ENCODE assay signal across 9 mouse cellular contexts in genomic region chr14:56775416-56775815, GRCm38 (mm10). TPM values are rescaled to one million over a fixed set of nuclear protein-coding genes. Genes with fewer than 3 reads are reported as not detected.
DNase-seq lines count a peak whose midpoint lies in the region; ATAC-seq and TF ChIP-seq lines count a peak whose summit lies in the region.
"Had no signal": no experiment of that assay in that cellular context is flagged by ENCODE, and none has a peak within 500 bp of the region (broad histone marks: within the 10 kb centered on the region; RNA-seq: fewer than 3 reads in every experiment).

No protein-coding gene starts in this region.

- ATAC-seq in kidney, embryonic 14.5 days (ENCODE audit: low FRiP score, low TSS enrichment), result no peak
- ATAC-seq in embryonic facial prominence, embryonic 13.5 days (ENCODE audit: insufficient number of reproducible peaks, insufficient read depth, low FRiP score, low TSS enrichment, low read depth), result no peak
- no peak for ATAC-seq in intestine, embryonic 15.5 days

- TF ChIP-seq POLR2A in myocyte (IDR thresholded peaks at IDR 0.05; ENCODE audit: insufficient read length, low read depth), result no peak

- H3K27ac ChIP-seq in kidney, embryonic 14.5 days (ENCODE audit: low read depth, low read length), result no peak overlapping the region
- H3K27ac ChIP-seq in embryonic facial prominence, embryonic 13.5 days, result no peak overlapping the region
- no peak overlapping the region for H3K27ac ChIP-seq in intestine, embryonic 15.5 days

- H3K4me1 ChIP-seq in kidney, embryonic 14.5 days (ENCODE audit: control insufficient read depth, insufficient read depth, low read length), result peaks cover 20% of the 10 kb centered on the region
- peaks cover 17% of the 10 kb centered on the region for H3K4me1 ChIP-seq in embryonic facial prominence, embryonic 13.5 days
- H3K4me1 ChIP-seq in intestine, embryonic 15.5 days (replicated peaks), result peaks cover 14% of the 10 kb centered on the region; the same call in 1 of the 2 replicates

- H3K27me3 ChIP-seq in kidney, embryonic 14.5 days (ENCODE audit: control insufficient read depth, insufficient read depth, low read length), result no peaks in the 10 kb centered on the region
- H3K27me3 ChIP-seq in embryonic facial prominence, embryonic 13.5 days, result no peaks in the 10 kb centered on the region
- H3K27me3 ChIP-seq in intestine, embryonic 15.5 days (replicated peaks), result no peaks in the 10 kb centered on the region
- H3K27me3 ChIP-seq in myocyte (ENCODE audit: control insufficient read depth, insufficient read depth, insufficient read length), result no peaks in the 10 kb centered on the region

- peaks cover 74% of the 10 kb centered on the region for H3K79me2 ChIP-seq in myocyte (ENCODE audit: control insufficient read depth, insufficient read depth)

- peaks cover 17% of the 10 kb centered on the region for H3K36me3 ChIP-seq in kidney, embryonic 14.5 days (ENCODE audit: control insufficient read depth, insufficient read depth, low read length)
- H3K36me3 ChIP-seq in embryonic facial prominence, embryonic 13.5 days, result peaks cover 17% of the 10 kb centered on the region
- peaks cover 6% of the 10 kb centered on the region; the same call in 1 of the 2 replicates for H3K36me3 ChIP-seq in intestine, embryonic 15.5 days
- peaks cover 8% of the 10 kb centered on the region for H3K36me3 ChIP-seq in myocyte (ENCODE audit: control insufficient read depth, insufficient read depth)

- DNase-seq in kidney, postnatal 36 days, result no peak
- no peak for DNase-seq in urinary bladder, postnatal 25 days (ENCODE audit: low spot score)
- DNase-seq in spleen, postnatal 14 days (ENCODE audit: low spot score in 2 of 2), result no peak
- no peak for DNase-seq in adrenal gland, postnatal 25 days

- peak overlapping the region; percentile 19 for H3K4me3 ChIP-seq in kidney, embryonic 14.5 days (ENCODE audit: low read length)
- peak overlapping the region; percentile 28 for H3K4me3 ChIP-seq in embryonic facial prominence, embryonic 13.5 days
- no peak overlapping the region for H3K4me3 ChIP-seq in intestine, embryonic 15.5 days (replicated peaks)
- H3K4me3 ChIP-seq in myocyte, result no peak overlapping the region

- no peaks in the 10 kb centered on the region for H3K9me3 ChIP-seq in kidney, embryonic 14.5 days (ENCODE audit: control insufficient read depth, low read length)
- H3K9me3 ChIP-seq in embryonic facial prominence, embryonic 13.5 days, result no peaks in the 10 kb centered on the region
- H3K9me3 ChIP-seq in intestine, embryonic 15.5 days, result no peaks in the 10 kb centered on the region
- H3K9me3 ChIP-seq: G1E had no signal

- H3K9ac ChIP-seq in kidney, embryonic 14.5 days (ENCODE audit: low read depth, low read length), result no peak overlapping the region
- H3K9ac ChIP-seq in embryonic facial prominence, embryonic 13.5 days, result no peak overlapping the region
- no peak overlapping the region for H3K9ac ChIP-seq in intestine, embryonic 15.5 days

- no peak overlapping the region for H3ac ChIP-seq in myocyte (ENCODE audit: control insufficient read depth, insufficient read length)

- peak overlapping the region; percentile 72 for H3K4me2 ChIP-seq in kidney, embryonic 14.5 days (replicated peaks; ENCODE audit: low read depth, low read length)
- peak overlapping the region; percentile 68 for H3K4me2 ChIP-seq in embryonic facial prominence, embryonic 13.5 days
- H3K4me2 ChIP-seq in intestine, embryonic 15.5 days (replicated peaks), result peak overlapping the region; percentile 49
- H3K4me2 ChIP-seq in myocyte (ENCODE audit: low read depth), result peak overlapping the region; percentile 98

- 72% methylated on average over 4 of the region's 4 CpGs for WGBS in kidney, embryonic 14.5 days
- 57% methylated on average over 4 of the region's 4 CpGs for WGBS in embryonic facial prominence, embryonic 13.5 days
- WGBS in intestine, embryonic 15.5 days, result 62% methylated on average over 4 of the region's 4 CpGs

TF ChIP-seq in myocyte, 11 proteins besides CTCF, POLR2A, EP300 and RAD21:
- TF ChIP-seq POLR2AphosphoS2 (IDR thresholded peaks at IDR 0.05; ENCODE audit: insufficient read length, low read depth), result no peak
- no peak for TF ChIP-seq MAX (IDR thresholded peaks at IDR 0.05; ENCODE audit: low read depth)
- TF ChIP-seq TCF12 (IDR thresholded peaks at IDR 0.05; ENCODE audit: insufficient read depth, poor library complexity, severe bottlenecking), result no peak
- TF ChIP-seq USF1 (IDR thresholded peaks at IDR 0.05; ENCODE audit: low read depth), result no peak
- TF ChIP-seq SRF (IDR thresholded peaks at IDR 0.05; ENCODE audit: control insufficient read depth, insufficient read length, low read depth), result no peak
- no peak for TF ChIP-seq MYOG (IDR thresholded peaks at IDR 0.05; ENCODE audit: control insufficient read depth in 1 of 3, insufficient read depth in 1 of 3, insufficient read length in 2 of 3, low read depth in 2 of 3)
- TF ChIP-seq TCF3 (IDR thresholded peaks at IDR 0.05; ENCODE audit: insufficient read length, low read depth), result no peak
- no peak for TF ChIP-seq REST (IDR thresholded peaks at IDR 0.05; ENCODE audit: insufficient read depth, insufficient read length)
- no peak for TF ChIP-seq MYOD1 (IDR thresholded peaks at IDR 0.05; ENCODE audit: control insufficient read depth in 1 of 3, insufficient read length in 2 of 3, low read depth in 2 of 3)
- no peak for TF ChIP-seq CEBPB (IDR thresholded peaks at IDR 0.05; ENCODE audit: insufficient read depth, poor library complexity, severe bottlenecking)
- no peak for TF ChIP-seq E2F4 (IDR thresholded peaks at IDR 0.05; ENCODE audit: insufficient read depth)

RNA-seq across cellular contexts. Expression of gene Pspc1, which starts 2.7 kb away (rescaled TPM):
- polyA plus RNA-seq in kidney, embryonic 14.5 days (2014; fragmentation: Nextera tagmentation; extraction: Ambion mirVana), result 46.7 and 47.7 TPM in 2 replicates
- 35.3 and 45.7 TPM in 2 replicates for polyA plus RNA-seq in embryonic facial prominence, embryonic 13.5 days (2015; fragmentation: Nextera tagmentation; extraction: Ambion mirVana)
- polyA plus RNA-seq in intestine, embryonic 15.5 days (2015; fragmentation: Nextera tagmentation; extraction: Ambion mirVana), result 20.5 and 24.7 TPM in 2 replicates
- 9.6 TPM for polyA plus RNA-seq in myocyte (2012; fragmentation: generic; extraction: Trizol)
- total RNA-seq in adrenal gland, postnatal 25 days (2021), result 27.5 TPM in 2 replicates

RNA-seq across cellular contexts. Expression of gene Zmym5, which starts 36.1 kb away (rescaled TPM):
- polyA plus RNA-seq in kidney, embryonic 14.5 days (2014; fragmentation: Nextera tagmentation; extraction: Ambion mirVana), result 27.4 and 31.5 TPM in 2 replicates
- polyA plus RNA-seq in embryonic facial prominence, embryonic 13.5 days (2015; fragmentation: Nextera tagmentation; extraction: Ambion mirVana), result 29.5 and 31.8 TPM in 2 replicates
- 18.5 and 19.4 TPM in 2 replicates for polyA plus RNA-seq in intestine, embryonic 15.5 days (2015; fragmentation: Nextera tagmentation; extraction: Ambion mirVana)
- polyA plus RNA-seq in myocyte (2012; fragmentation: generic; extraction: Trizol), result 3.5 TPM
- 33.7 and 39.0 TPM in 2 replicates for total RNA-seq in adrenal gland, postnatal 25 days (2021)

Comparison
In these comparisons a context has a peak if more than half of its experiments do, and no peak if none do; other contexts are left out.
1. H3K4me3 ChIP-seq: peak in kidney, embryonic 14.5 days (single experiment) and embryonic facial prominence, embryonic 13.5 days (single experiment); none in intestine, embryonic 15.5 days (single experiment) and myocyte (single experiment).
2. Peak in every context shown above with its lines, with median percentiles within 50 percentile points of each other: H3K4me2 ChIP-seq.